Mouse (Mus musculus) liver, adult 2 months (tissue): ENCODE measurements around the gene Pde5a. TPM values are rescaled to one million over a fixed set of nuclear protein-coding genes. Genes with fewer than 3 reads are reported as not detected.

Source experiments
- DNase-seq: peaks from one replicate; pipeline ENCODE4 v3.0.0-alpha.2; 2011; ENCODE audit warnings: low read depth, low spot score; ENCODE audit errors: extremely low read depth
- H3K27ac ChIP-seq: fragments of 200-500 bp; replicated peaks from 2 replicates; pipeline ENCODE4 v1.5.1; 2012; ENCODE audit warnings: low read depth, mild to moderate bottlenecking, control low read depth, inconsistent platforms, low read length; ENCODE audit not compliant: insufficient read depth
- H3K27me3 ChIP-seq: fragments of 200-500 bp; 2 replicates; pipeline ENCODE4 v1.6.1; 2012; ENCODE audit warnings: mild to moderate bottlenecking, moderate library complexity, low read length, inconsistent platforms; ENCODE audit not compliant: control insufficient read depth, insufficient read depth
- H3K36me3 ChIP-seq: fragments of 200-500 bp; 2 replicates; pipeline ENCODE4 v1.6.1; 2012; ENCODE audit warnings: low read length, inconsistent platforms; ENCODE audit not compliant: control insufficient read depth, insufficient read depth
- H3K4me1 ChIP-seq: fragments of 200-500 bp; 2 replicates; pipeline ENCODE4 v1.6.1; 2011; ENCODE audit warnings: low read length; ENCODE audit not compliant: control insufficient read depth, insufficient read depth
- H3K4me3 ChIP-seq: fragments of 200-500 bp; 2 replicates; pipeline ENCODE4 v1.5.1; 2011; ENCODE audit warnings: low read depth, mild to moderate bottlenecking, control low read depth, low read length, moderate library complexity; ENCODE audit not compliant: insufficient read depth
- H3K79me2 ChIP-seq: fragments of 200-500 bp; 2 replicates; pipeline ENCODE4 v1.6.1; 2012; ENCODE audit warnings: inconsistent platforms, mild to moderate bottlenecking, low read length, moderate library complexity; ENCODE audit not compliant: control insufficient read depth, insufficient read depth
- H3K9ac ChIP-seq: fragments of 200-500 bp; 2 replicates; pipeline ENCODE4 v1.6.1; 2012; ENCODE audit warnings: low read depth, mild to moderate bottlenecking, control low read depth, inconsistent platforms, low read length
- CTCF ChIP-seq: fragments of 200-500 bp; IDR thresholded peaks from 2 replicates; pipeline ENCODE4 v1.5.1; 2011; ENCODE audit warnings: low read depth, low read length, control low read depth
- POLR2A ChIP-seq: fragments of 200-500 bp; IDR thresholded peaks from 2 replicates; pipeline ENCODE4 v1.6.1; 2011; ENCODE audit warnings: low read length, control low read depth; ENCODE audit not compliant: insufficient read depth; ENCODE audit errors: extremely low read depth
- WGBS: fragments of 180-500 bp; shearing (Covaris S2); methylation state at CpG from one replicate; pipeline ENCODE4 v1.1.7; 2018; 5-methylcytosine and 5-hydroxymethylcytosine counted together
- polyA plus RNA-seq: library from polyadenylated mRNA; depleted of rRNA; stranded (reverse); fragments of >200 nt; gene quantifications from 2 replicates; pipeline ENCODE4 v1.2.3, GENCODE M21; 2012
- total RNA-seq: library from RNA; depleted of rRNA; stranded (reverse); fragments of >200 nt; gene quantifications from 2 replicates; pipeline ENCODE4 v1.2.3, GENCODE M21; 2014

The Pde5a gene
- total and polyA plus RNA-seq, 2 experiments: 0.15 to 0.83 TPM

DNA sequence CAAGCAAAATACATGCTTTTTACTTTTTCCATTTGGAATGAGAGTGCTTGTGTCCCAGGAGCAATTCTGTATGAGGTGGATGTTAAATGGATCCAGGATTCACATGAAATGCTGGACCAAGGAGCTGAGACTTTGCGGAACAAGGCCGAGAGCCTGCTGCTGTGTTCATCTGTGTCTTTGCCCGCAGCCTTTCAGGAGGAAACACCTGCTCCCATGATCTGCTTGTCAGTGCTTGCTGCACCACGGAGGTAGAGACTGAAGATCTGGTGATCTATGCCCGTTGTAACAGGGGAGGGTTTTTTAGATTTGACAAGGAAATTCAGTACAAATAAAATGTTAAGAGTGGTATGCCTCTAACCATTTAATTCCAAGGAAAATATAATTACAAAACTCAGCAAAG, 39.1 kb downstream of the Pde5a start:
- TF ChIP-seq POLR2A (no peak), CTCF (no peak)
- H3K4me3 ChIP-seq: no peak overlapping the region
- no peak overlapping the region for H3K9ac ChIP-seq
- peaks cover 2% of the 10 kb centered on the region; the same call in 1 of the 2 replicates for H3K4me1 ChIP-seq
- no peaks in the 10 kb centered on the region for H3K79me2 ChIP-seq
- WGBS: 91% methylated on average over 5 of the region's 5 CpGs
- no peaks in the 10 kb centered on the region for H3K36me3 ChIP-seq
- H3K27ac ChIP-seq: no peak overlapping the region
- no peaks in the 10 kb centered on the region for H3K27me3 ChIP-seq
- no peak for DNase-seq

DNA sequence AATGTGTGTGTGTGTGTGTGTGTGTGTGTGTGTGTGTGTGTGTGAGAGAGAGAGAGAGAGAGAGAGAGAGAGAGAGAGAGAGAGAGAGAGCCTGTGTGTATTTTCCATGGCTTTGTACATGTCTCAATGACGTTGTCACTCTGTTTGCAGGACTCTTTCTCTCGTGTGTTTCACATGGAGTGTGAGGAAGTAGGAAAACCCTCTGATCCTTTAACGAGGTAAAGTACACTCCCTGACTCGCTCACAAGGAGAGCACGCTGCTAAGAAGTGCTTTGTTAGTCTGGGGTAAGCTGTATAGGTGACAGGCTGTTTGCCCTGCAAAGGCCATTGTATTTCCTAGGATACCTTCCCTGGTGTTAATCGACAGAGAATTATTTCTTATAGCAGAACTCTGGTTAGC, 52.7 kb downstream of the Pde5a start:
- no peaks in the 10 kb centered on the region for H3K4me1 ChIP-seq
- WGBS: 65% methylated on average over 6 of the region's 6 CpGs

DNA sequence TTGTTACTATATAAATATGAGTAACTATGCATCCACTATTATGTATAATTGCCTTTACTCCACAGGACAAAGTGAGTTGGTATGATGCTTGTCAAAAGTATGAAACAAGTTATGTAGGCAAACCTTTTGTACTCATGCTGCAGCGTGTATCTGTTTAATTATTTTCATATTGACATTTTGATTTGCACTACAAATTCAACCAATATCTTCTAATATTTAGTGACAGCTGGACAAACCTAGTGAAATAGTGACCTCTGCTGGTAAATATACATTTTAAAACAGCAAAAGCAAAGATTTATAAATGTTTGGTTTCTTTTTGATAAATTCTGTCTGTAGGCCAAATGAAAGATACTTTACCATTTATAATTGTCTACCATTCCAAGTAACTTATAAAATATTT, 55.5 kb downstream of the Pde5a start:
- Histone ChIP-seq H3K36me3 (no peaks in the 10 kb centered on the region), H3K27ac (no peak overlapping the region), H3K79me2 (no peaks in the 10 kb centered on the region), H3K4me3 (no peak overlapping the region), H3K27me3 (no peaks in the 10 kb centered on the region), H3K4me1 (no peaks in the 10 kb centered on the region), H3K9ac (no peak overlapping the region)
- WGBS: 12% methylated on average over 1 of the region's 1 CpGs
- peak; percentile 27; the same call in 1 of the 2 replicates for TF ChIP-seq CTCF
- no peak for TF ChIP-seq POLR2A
- DNase-seq: peak; percentile 22

More for the DNA sequence above, 52.7 kb downstream of the Pde5a start:
- Histone ChIP-seq H3K79me2 (no peaks in the 10 kb centered on the region), H3K36me3 (no peaks in the 10 kb centered on the region), H3K27ac (no peak overlapping the region), H3K4me3 (no peak overlapping the region), H3K27me3 (no peaks in the 10 kb centered on the region), H3K9ac (no peak overlapping the region)
- no peak for DNase-seq
- TF ChIP-seq CTCF (no peak), POLR2A (no peak)

DNA sequence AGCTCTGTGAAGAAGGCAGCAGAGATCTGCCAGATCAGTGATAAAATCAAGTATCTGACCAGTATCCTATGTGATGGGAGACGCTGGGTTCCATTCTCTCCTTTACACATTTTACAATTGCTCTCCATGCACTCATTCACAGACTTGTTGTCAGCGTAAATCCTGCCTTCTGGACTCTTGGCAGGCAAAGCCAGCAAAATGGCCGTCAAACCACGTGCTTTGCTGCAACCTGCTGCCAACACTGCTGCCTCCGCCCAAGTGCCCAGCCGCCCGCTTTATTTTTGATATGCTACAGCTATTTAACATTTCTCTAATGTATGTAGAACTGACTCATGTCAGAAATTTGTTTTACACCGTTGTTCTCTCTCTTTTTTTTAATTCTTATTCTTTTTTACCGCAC, 59.6 kb downstream of the Pde5a start:
- Histone ChIP-seq H3K4me1 (peaks cover 5% of the 10 kb centered on the region; the same call in 1 of the 2 replicates), H3K4me3 (no peak overlapping the region), H3K79me2 (no peaks in the 10 kb centered on the region), H3K9ac (no peak overlapping the region), H3K27me3 (no peaks in the 10 kb centered on the region), H3K27ac (no peak overlapping the region), H3K36me3 (no peaks in the 10 kb centered on the region)
- no peak for DNase-seq
- TF ChIP-seq CTCF (no peak), POLR2A (no peak)
- WGBS: 95% methylated on average over 9 of the region's 9 CpGs

DNA sequence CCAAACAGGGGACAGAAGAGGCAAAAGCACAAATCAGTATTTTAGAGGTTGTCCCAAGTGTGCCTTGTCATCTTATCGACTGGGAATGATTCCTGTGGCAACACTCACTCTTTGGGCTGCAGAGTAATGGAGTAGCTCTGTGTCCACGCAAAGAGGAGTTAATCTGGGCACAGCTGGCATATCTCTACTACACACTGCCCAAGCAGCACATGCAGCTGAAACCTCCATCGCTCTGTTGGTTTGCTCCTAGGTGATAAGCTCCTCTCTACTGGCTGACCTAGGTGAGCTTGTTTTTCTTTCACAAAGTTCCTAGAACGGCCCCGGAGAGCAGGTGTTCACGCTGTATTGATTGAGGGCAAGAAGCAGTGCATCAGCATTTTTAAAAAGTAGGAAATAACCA, 60.8 kb downstream of the Pde5a start:
- peak; percentile 39 for DNase-seq
- no peaks in the 10 kb centered on the region for H3K36me3 ChIP-seq
- no peak overlapping the region for H3K9ac ChIP-seq
- no peak overlapping the region for H3K27ac ChIP-seq
- no peaks in the 10 kb centered on the region for H3K79me2 ChIP-seq
- peaks cover 5% of the 10 kb centered on the region; the same call in 1 of the 2 replicates for H3K4me1 ChIP-seq
- H3K27me3 ChIP-seq: no peaks in the 10 kb centered on the region
- no peak overlapping the region for H3K4me3 ChIP-seq
- 43% methylated on average over 6 of the region's 6 CpGs for WGBS
- TF ChIP-seq CTCF (no peak), POLR2A (no peak)

DNA sequence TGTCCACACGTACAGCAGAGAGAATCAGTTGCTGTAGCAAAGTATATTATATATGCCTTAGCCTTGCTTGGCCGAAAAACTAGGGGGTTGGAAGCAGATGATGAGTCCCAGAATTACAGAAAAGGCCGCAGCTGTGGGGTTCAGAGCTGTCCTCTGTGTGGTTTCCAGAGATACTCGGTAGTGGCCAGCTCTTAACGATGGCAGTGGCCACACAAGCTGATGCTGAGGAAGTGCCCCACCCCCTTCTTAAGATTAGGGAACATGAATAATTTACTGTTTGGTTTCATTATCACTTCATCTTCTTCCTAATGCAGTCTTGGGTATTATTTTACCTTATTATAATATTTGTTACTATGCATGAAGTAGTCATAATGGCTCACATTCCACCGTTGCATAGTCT, 71.3 kb downstream of the Pde5a start:
- TF ChIP-seq POLR2A: no peak
- TF ChIP-seq CTCF: no peak

More for the DNA sequence above, 71.3 kb downstream of the Pde5a start:
- Histone ChIP-seq H3K27me3 (no peaks in the 10 kb centered on the region), H3K27ac (no peak overlapping the region), H3K9ac (no peak overlapping the region), H3K4me3 (no peak overlapping the region), H3K4me1 (no peaks in the 10 kb centered on the region), H3K36me3 (no peaks in the 10 kb centered on the region), H3K79me2 (no peaks in the 10 kb centered on the region)
- WGBS: 83% methylated on average over 6 of the region's 6 CpGs
- no peak for DNase-seq
